In the genomic region with DNA sequence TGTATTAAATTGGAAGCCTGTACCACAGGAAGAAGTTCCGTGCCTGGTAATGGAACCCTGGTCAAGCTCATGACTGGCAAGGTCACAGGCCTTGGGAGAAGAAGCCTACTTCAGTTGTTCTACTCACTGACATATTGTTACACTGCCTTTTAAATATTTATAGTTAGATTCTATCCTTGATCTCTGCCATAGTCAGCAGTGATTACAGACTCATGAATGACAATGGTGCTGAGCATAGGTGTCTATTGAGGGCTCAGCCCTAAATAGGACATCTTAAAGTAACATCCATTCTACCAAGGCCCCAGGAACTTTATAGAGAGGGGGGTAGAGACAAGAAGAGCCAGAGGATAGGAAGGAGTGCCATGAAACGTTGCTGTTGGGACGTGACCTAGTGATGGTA, we compare ENCODE assay signal across 27 mouse cellular contexts. TPM values are rescaled to one million over a fixed set of nuclear protein-coding genes. Genes with fewer than 3 reads are reported as not detected.
"Had no signal": no experiment of that assay in that cellular context is flagged by ENCODE, and none has a peak within 500 bp of the region (broad histone marks: within the 10 kb centered on the region; RNA-seq: fewer than 3 reads in every experiment).

No protein-coding gene starts in this region.

- DNase-seq: cerebellum, adult 9-10 months; cerebellum, adult 9-11 months; cerebellum, postnatal 10 days; cerebellum, postnatal 14 days; cerebellum, postnatal 25 days; cerebellum, postnatal 36 days; embryo, embryonic 11 days; forebrain, postnatal 0 days; gastrocnemius, postnatal 10 days; gastrocnemius, postnatal 14 days; gastrocnemius, postnatal 25 days; gastrocnemius, postnatal 36 days; heart, adult 11 months; heart, adult 18-20 months; heart, adult 2 months had no signal

- H3K4me3 ChIP-seq: embryonic facial prominence, embryonic 10.5 days; embryonic facial prominence, embryonic 12.5 days; embryonic facial prominence, embryonic 13.5 days; embryonic facial prominence, embryonic 15.5 days; erythroblast, embryonic 14.5 days; forebrain, embryonic 10.5 days; forebrain, embryonic 12.5 days; forebrain, embryonic 13.5 days; forebrain, embryonic 15.5 days; heart, adult 2 months; heart, embryonic 10.5 days had no signal

- H3K27ac ChIP-seq: embryonic facial prominence, embryonic 10.5 days; embryonic facial prominence, embryonic 12.5 days; embryonic facial prominence, embryonic 13.5 days; embryonic facial prominence, embryonic 15.5 days; forebrain, embryonic 12.5 days; forebrain, embryonic 13.5 days; forebrain, embryonic 15.5 days; heart, adult 2 months; heart, embryonic 10.5 days had no signal

RNA-seq across cellular contexts. Expression of a gene that starts 13.2 kb away (rescaled TPM):
- total RNA-seq: common myeloid progenitor, adult 5-6 weeks; granulocyte monocyte progenitor cell, adult 5-6 weeks had no signal
